In genomic region chr11:59335942-59336341, GRCm38 (mm10) we compare ENCODE assay signal across 1 mouse cellular context.
TF ChIP-seq lines count a peak whose summit lies in the region.

No protein-coding gene starts in this region.

TF ChIP-seq in myocyte, 11 proteins besides CTCF, POLR2A, EP300 and RAD21:
- TF ChIP-seq POLR2AphosphoS2 (IDR thresholded peaks at IDR 0.05; ENCODE audit: insufficient read length, low read depth) = peak; percentile 14
- no peak for TF ChIP-seq USF1 (IDR thresholded peaks at IDR 0.05; ENCODE audit: low read depth)
